Mouse (Mus musculus): ENCODE measurements at regions not wholly inside any gene's neighbourhood (a gene's known extent, or its start where the extent isn't known, plus 50 kb on each side); places are given as distances from the start of the nearest gene placed in this dataset.

GRCm38 (mm10) chr5:55885658-55886312 is 1832.0 kb upstream of the Pcdh7 start:
- DNase-seq (ENCODE audit: extremely low spot score in 1 of 2, low spot score in 1 of 2), result peak in 1 of 2 experiments; percentile 20

DNA sequence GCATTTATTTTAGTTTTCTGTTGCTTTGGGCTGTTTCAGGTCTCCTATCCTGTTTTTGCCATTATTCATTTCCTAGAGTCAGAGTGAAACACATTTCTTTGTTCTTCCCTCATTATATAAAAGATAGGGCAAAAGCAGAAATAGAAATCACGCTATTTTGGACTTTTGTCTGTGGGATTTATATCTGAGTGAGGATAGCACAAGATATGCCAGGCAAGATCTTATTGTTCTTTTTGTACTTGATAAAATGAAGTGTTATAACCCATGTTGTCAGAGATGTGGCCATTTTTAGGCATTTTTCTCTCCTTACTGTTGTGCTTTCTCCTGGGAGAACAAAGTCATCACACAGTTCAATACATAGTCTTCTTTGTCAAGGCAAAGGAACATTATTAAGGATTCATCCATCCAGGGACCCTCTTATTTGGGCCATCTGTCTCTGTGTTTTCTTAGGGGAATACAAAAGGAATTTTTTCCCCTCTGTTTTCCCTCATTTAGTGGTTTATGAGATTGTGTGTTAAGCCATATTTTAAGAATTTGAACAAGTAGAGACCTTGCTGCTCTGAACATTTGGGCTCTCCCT is 1825.9 kb upstream of the Pcdh7 start:
- peak in 1 of 2 experiments; percentile 13 for DNase-seq (ENCODE audit: extremely low spot score in 1 of 2, low spot score in 1 of 2)

- DNase-seq (ENCODE audit: extremely low spot score in 1 of 2, low spot score in 1 of 2), result no peak
Measured at GRCm38 (mm10) chr5:55941494-55941893, 1776.3 kb upstream of the Pcdh7 start.

GRCm38 (mm10) chr5:55976505-55976904 is 1741.3 kb upstream of the Pcdh7 start:
- DNase-seq (ENCODE audit: extremely low spot score in 1 of 2, low spot score in 1 of 2), result no peak

DNA sequence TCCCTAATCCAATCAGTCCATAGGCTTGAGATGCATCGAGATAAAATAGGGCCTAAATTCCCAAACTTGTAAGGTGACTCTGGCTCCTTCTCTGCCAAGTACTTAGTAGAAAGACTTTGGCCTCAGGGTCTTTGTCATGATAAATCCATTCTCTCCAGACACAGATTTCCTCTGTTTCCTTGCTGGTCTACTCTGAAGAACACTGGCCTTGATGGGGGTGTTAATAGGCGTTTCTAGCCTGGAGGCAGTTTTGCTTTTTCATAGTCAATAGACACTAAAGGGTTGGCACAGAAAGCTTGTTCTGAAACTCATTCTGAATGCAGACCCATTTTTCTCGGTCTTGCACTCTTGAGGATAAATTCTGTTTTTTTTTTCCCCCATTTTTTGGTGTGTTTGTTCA is 1709.9 kb upstream of the Pcdh7 start:
- DNase-seq (ENCODE audit: extremely low spot score in 1 of 2, low spot score in 1 of 2), result no peak

- DNase-seq (ENCODE audit: extremely low spot score in 1 of 2, low spot score in 1 of 2), result no peak
Measured at GRCm38 (mm10) chr5:56020463-56020862, 1697.3 kb upstream of the Pcdh7 start.

Measured in frontal cortex, adult 2 months (tissue).